Mouse (Mus musculus) cerebellum, adult 2 months (tissue): ENCODE measurements around the gene Daxx. TPM values are rescaled to one million over a fixed set of nuclear protein-coding genes. Genes with fewer than 3 reads are reported as not detected.
A peak's percentile ranks its signal among the peaks of the same experiment; 100 is the strongest.

Source experiments
- DNase-seq, 2 experiments: peaks; one replicate each; pipeline ENCODE4 v3.0.0; 2021
- H3K27ac ChIP-seq: fragments of 200-500 bp; 2 replicates; pipeline ENCODE4 v1.5.1; 2012; ENCODE audit warnings: low read length, control low read depth, inconsistent platforms; ENCODE audit not compliant: insufficient read depth
- H3K27me3 ChIP-seq: fragments of 200-500 bp; 2 replicates; pipeline ENCODE4 v1.6.1; 2012; ENCODE audit warnings: inconsistent platforms, mild to moderate bottlenecking, low read length, moderate library complexity; ENCODE audit not compliant: control insufficient read depth, insufficient read depth
- H3K4me1 ChIP-seq: fragments of 200-500 bp; 2 replicates; pipeline ENCODE4 v1.6.1; 2011; ENCODE audit warnings: low read length; ENCODE audit not compliant: control insufficient read depth, insufficient read depth
- H3K4me3 ChIP-seq: fragments of 200-500 bp; replicated peaks from 2 replicates; pipeline ENCODE3; 2011; ENCODE audit warnings: mild to moderate bottlenecking, low read depth, low read length, control low read depth; ENCODE audit not compliant: insufficient read depth
- CTCF ChIP-seq: fragments of 200-500 bp; IDR thresholded peaks from 2 replicates; pipeline ENCODE4 v1.5.1; 2011; ENCODE audit warnings: low read depth, mild to moderate bottlenecking, control low read depth, low read length, moderate library complexity, borderline replicate concordance; ENCODE audit not compliant: insufficient read depth
- POLR2A ChIP-seq: fragments of 200-500 bp; IDR thresholded peaks from 2 replicates; pipeline ENCODE4 v1.6.1; 2011; ENCODE audit warnings: low read length, control low read depth, borderline replicate concordance; ENCODE audit not compliant: insufficient read depth
- WGBS: fragments of 180-500 bp; shearing (Covaris S2); methylation state at CpG from one replicate; pipeline ENCODE4 v1.1.7; 2018; 5-methylcytosine and 5-hydroxymethylcytosine counted together
- polyA plus RNA-seq: library from polyadenylated mRNA; depleted of rRNA; stranded (reverse); fragments of >200 nt; gene quantifications from 2 replicates; pipeline ENCODE4 v1.2.3, GENCODE M21; 2012

Daxx gene
- polyA plus RNA-seq, 1 experiment, result 30.4 TPM

GRCm38 (mm10) chr17:33920282-33921097, 11.3 kb downstream of the Daxx start:
- Histone ChIP-seq H3K4me3 (peak overlapping the region; percentile 98), H3K27ac (no peak overlapping the region), H3K4me1 (peaks cover 11% of the 10 kb centered on the region), H3K27me3 (no peaks in the 10 kb centered on the region)
- DNase-seq, result peak; percentile 85 to 90
- WGBS, result under 1% methylated on average over 36 of the region's 36 CpGs
- TF ChIP-seq CTCF (peak; percentile 90), POLR2A (no peak)

DNA sequence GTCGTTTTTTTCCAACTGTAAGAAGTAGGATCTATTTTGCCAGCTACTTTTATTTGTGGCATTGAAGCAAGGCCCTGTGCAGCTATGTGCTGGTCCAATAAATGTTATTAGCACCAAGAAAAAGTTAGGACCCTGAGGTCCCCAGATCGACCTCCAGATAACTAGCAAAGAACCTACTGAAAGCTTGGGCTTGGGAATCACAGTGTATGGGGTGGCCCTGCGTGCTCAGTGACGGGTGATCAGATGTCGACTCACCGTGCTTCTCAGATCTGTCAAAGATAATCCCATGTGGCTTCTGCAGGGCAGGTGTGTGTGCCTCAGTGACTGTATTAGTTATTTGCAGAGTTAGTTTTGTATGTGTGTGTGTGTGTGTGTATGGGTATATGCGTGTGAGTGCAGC, 12.1 kb downstream of the Daxx start:
- DNase-seq, result no peak
- 89% methylated on average over 7 of the region's 7 CpGs for WGBS
- H3K27ac ChIP-seq, result no peak overlapping the region
- TF ChIP-seq POLR2A (no peak), CTCF (no peak)
- no peaks in the 10 kb centered on the region for H3K27me3 ChIP-seq
- H3K4me3 ChIP-seq, result no peak overlapping the region
- H3K4me1 ChIP-seq, result peaks cover 11% of the 10 kb centered on the region

DNA sequence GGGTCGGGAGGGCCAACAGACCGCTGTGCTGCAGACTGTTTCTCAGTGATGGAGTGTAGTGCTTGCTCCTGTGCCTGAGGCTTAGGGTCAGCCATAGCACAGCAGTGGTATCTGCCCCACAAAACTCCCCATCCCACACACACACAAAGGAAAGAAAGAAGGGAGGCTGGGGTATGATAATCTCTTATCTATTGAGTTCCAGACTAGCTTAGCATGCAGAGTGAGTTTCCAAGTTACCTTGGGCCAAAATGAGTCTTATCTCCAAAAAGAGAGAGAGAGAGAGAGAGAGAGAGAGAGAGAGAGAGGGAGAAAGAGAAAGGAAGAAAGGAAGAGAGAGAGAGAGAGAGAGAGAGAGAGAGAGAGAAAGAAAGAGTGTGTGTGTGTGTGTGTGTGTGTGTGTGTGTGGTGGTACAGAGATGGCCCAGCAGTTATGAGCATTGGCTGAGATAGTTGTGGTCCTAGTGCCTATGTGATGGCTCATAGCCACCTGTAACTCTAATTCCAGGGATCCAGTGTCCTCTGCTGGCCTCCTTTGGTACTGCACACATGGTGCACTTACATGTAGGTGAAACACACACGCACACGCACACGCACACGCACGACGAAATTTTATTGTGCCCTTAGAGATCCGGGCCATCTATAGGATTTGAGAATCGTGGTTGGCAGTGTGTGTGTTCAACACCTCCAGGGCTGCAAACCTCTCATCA, 15.5 kb downstream of the Daxx start:
- no peak overlapping the region for H3K27ac ChIP-seq
- H3K4me3 ChIP-seq, result no peak overlapping the region
- WGBS, result 84% methylated on average over 10 of the region's 10 CpGs
- DNase-seq, result no peak
- TF ChIP-seq CTCF (peak; percentile 41; the same call in 1 of the 2 replicates), POLR2A (no peak)
- no peaks in the 10 kb centered on the region for H3K27me3 ChIP-seq
- no peaks in the 10 kb centered on the region for H3K4me1 ChIP-seq

GRCm38 (mm10) chr17:33925406-33926116, 16.3 kb downstream of the Daxx start:
- WGBS, result 79% methylated on average over 21 of the region's 21 CpGs
- TF ChIP-seq POLR2A, result no peak
- no peak for TF ChIP-seq CTCF
- Histone ChIP-seq H3K27ac (no peak overlapping the region), H3K4me1 (no peaks in the 10 kb centered on the region), H3K27me3 (no peaks in the 10 kb centered on the region), H3K4me3 (no peak overlapping the region)
- peak in 1 of 2 experiments; percentile 8 for DNase-seq

DNA sequence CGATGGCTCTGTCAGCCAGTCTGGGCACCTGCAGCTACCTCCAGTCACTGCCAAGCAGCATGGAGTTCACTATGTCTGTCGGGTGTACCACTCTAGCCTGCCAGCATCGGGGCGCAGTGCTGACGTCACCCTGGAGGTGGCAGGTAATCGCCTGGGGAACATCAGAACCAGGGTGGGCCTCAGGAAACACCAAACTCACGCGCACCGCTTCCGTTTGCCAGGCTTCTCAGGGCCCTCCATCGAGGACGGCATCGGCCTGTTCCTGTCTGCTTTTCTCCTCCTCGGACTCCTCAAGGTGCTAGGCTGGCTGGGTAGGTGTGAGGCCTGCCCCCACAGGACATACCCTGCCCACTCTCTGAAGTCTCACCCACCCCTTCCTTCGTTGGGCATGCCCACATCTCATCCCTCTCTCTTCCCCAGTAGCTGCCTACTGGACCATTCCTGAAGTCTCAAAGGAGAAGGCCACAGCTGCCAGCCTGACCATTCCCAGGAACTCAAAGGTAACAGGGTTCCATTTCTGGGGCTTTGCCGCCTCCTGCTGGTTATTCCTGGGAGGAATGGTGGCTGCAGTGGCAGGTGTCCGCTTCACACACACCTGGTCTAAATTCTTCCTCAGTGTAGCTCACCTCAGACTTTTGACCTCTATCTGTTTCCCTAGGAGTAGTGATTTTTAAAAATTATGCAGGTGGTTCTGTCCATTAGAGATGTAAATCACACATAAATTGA, 17.2 kb downstream of the Daxx start:
- no peak overlapping the region for H3K27ac ChIP-seq
- H3K4me1 ChIP-seq, result peaks cover 3% of the 10 kb centered on the region; the same call in 1 of the 2 replicates
- DNase-seq, result no peak
- 71% methylated on average over 17 of the region's 17 CpGs for WGBS
- H3K27me3 ChIP-seq, result no peaks in the 10 kb centered on the region
- no peak overlapping the region for H3K4me3 ChIP-seq
- no peak for TF ChIP-seq POLR2A
- TF ChIP-seq CTCF, result no peak; the same call in 1 of the 2 replicates

DNA sequence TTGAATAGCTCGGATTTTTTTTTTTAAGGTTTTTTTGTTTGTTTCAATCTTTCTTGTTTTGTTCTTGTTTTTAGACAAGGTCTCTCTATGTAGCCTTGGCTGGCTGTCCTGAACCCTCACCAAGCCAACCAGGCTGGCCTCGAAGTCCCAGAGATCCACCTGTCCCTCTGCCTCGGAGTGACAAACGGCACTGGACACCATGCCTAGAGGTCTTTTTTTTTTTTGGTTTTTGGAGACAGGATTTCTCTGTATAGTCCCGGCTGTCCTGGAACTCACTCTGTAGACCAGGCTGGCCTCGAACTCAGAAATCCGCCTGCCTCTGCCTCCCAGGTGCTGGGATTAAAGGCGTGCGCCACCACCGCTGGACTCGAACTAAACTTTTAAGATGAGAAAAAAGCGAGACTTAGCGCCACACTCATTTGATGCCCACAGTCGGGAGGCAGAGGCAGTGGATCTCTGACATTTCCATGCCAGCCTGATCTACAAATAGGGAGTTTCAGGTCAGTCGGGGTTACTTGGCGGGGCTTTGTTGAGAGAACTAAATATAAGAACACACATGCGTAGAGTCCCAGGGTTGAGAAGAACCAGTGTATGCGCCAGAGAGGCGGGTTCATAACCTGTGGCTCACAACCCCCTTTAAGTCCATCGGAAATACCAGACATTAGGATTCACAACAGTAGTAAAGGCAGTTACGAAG, 19.2 kb downstream of the Daxx start:
- peak overlapping the region; percentile 94 for H3K4me3 ChIP-seq
- H3K27me3 ChIP-seq, result no peaks in the 10 kb centered on the region
- WGBS, result 50% methylated on average over 21 of the region's 21 CpGs
- DNase-seq, result peak in 1 of 2 experiments; percentile 10
- H3K27ac ChIP-seq, result no peak overlapping the region
- H3K4me1 ChIP-seq, result peaks cover 5% of the 10 kb centered on the region; the same call in 1 of the 2 replicates
- TF ChIP-seq POLR2A, result no peak
- no peak for TF ChIP-seq CTCF
